Mouse (Mus musculus) megakaryocyte, embryonic 14.5 days (primary cell): Measurements from ENCODE around the gene Armc3.

Source experiments
- FLI1 ChIP-seq: IDR thresholded peaks from 2 replicates; pipeline ENCODE4 v1.6.1; 2012; ENCODE audit warnings: low read length, inconsistent platforms, mixed read lengths
- GATA1 ChIP-seq: IDR thresholded peaks from 3 replicates; pipeline ENCODE4 v1.6.1; 2012; ENCODE audit warnings: mixed read lengths, low read length, inconsistent platforms, borderline replicate concordance

DNA sequence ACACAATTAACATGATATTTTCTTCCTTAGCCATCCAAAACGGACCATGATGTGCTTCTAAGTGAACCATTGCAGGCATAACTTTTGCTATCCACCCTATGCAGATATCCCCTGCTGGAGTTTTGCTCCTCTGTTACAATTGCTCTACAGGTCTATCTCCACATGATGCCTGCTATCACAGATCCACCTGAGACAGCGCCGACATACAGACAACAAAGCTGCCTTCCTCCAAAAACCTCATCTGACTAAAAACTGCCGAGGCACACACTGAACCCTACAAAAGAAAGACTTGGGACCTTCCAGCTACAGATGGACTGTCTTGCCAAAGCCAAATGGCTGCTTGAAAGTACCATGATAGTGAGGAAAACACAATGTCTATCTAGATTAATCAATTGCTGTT lies 117.6 kb downstream of the Armc3 start:
- TF ChIP-seq GATA1: no peak
- TF ChIP-seq FLI1: no peak
